Mouse (Mus musculus): ENCODE measurements at regions not wholly inside any gene's neighbourhood (a gene's known extent, or its start where the extent isn't known, plus 50 kb on each side); places are given as distances from the start of the nearest gene placed in this dataset.

DNA sequence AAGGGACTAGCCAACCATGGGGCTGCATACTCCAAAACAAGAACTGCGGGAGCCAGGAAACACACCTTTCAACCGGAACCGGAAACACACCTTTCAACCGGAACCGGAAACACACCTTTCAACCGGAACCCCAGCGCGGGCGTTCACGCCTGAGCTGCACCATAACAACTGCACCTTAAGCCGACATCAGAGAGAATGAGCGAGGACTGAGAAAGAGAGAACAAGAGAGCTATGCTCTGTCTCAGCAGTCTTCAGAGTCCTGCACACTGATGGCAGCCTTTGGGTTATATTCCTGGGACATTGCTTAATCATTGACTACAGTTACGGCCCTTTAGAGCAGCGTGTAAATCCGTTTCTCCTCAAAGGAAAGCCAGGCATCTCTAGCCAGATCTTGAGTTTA is 58.1 kb upstream of the Mark1 start:
- no peaks in the 10 kb centered on the region for H3K4me1 ChIP-seq (ENCODE audit: control insufficient read depth, insufficient read depth, low read length)
- no peaks in the 10 kb centered on the region for H3K27me3 ChIP-seq (ENCODE audit: control insufficient read depth, insufficient read depth, low read length)
- no peaks in the 10 kb centered on the region for H3K36me3 ChIP-seq (ENCODE audit: control insufficient read depth, insufficient read depth, low read length)
- no peak for ATAC-seq (ENCODE audit: insufficient number of reproducible peaks, insufficient read depth, low FRiP score, low read depth)
- H3K9me3 ChIP-seq (ENCODE audit: control insufficient read depth, low read depth, low read length), result no peaks in the 10 kb centered on the region
- no peak overlapping the region for H3K4me2 ChIP-seq (replicated peaks; ENCODE audit: low read depth, low read length)
- no peak overlapping the region for H3K9ac ChIP-seq (replicated peaks; ENCODE audit: low read depth, low read length)
- 84% methylated on average over 15 of the region's 15 CpGs for WGBS
- H3K27ac ChIP-seq (ENCODE audit: low read length), result no peak overlapping the region
- H3K4me3 ChIP-seq (ENCODE audit: low read depth, low read length), result no peak overlapping the region

DNA sequence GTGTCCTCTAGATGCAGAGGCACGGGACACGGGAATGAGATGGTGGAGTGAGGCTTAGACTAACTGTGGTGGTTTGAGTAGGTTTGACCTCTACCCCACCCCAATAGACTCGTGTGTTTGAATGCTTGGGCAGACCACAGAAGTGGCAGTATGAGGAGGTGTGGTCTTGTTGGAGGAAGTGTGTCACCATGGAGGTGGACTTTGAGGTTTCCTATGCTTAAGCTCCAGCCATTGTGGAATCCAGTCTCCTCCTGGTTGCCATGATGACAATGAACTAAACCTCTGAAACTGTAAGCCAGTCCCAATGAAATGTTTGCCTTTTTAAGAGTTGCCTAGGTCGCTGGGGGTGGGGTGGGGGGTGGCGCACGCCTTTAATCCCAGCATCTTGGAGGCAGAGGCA is 53.3 kb upstream of the Mark1 start:
- H3K36me3 ChIP-seq (ENCODE audit: control insufficient read depth, insufficient read depth, low read length), result no peaks in the 10 kb centered on the region
- WGBS, result 80% methylated on average over 6 of the region's 6 CpGs
- H3K9me3 ChIP-seq (ENCODE audit: control insufficient read depth, low read depth, low read length), result no peaks in the 10 kb centered on the region
- H3K4me1 ChIP-seq (ENCODE audit: control insufficient read depth, insufficient read depth, low read length), result no peaks in the 10 kb centered on the region
- no peak overlapping the region for H3K4me3 ChIP-seq (ENCODE audit: low read depth, low read length)
- H3K4me2 ChIP-seq (replicated peaks; ENCODE audit: low read depth, low read length), result no peak overlapping the region
- no peak overlapping the region for H3K27ac ChIP-seq (ENCODE audit: low read length)
- no peak for ATAC-seq (ENCODE audit: insufficient number of reproducible peaks, insufficient read depth, low FRiP score, low read depth)
- no peak overlapping the region for H3K9ac ChIP-seq (replicated peaks; ENCODE audit: low read depth, low read length)
- H3K27me3 ChIP-seq (ENCODE audit: control insufficient read depth, insufficient read depth, low read length), result no peaks in the 10 kb centered on the region

DNA sequence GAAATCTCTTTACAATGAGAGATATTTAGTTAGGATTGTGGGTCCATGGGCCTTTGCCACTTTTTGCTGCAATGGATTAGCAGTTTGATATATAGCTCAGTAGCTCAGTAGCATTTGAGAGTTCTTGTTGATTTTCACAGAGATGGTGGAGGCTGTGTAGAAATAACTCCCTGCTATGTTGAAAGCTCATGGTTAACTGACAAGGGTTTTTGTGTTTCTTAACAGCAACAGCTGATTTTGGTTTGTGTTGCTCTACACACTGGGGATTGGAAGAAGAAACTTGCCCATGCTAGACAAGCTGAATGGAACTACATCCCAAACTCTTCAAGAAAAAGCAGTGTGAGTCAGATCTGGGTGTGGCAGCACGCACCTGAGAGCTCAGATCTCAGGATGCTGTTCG is 50.6 kb upstream of the Mark1 start:
- no peaks in the 10 kb centered on the region for H3K27me3 ChIP-seq (ENCODE audit: control insufficient read depth, insufficient read depth, low read length)
- no peaks in the 10 kb centered on the region for H3K4me1 ChIP-seq (ENCODE audit: control insufficient read depth, insufficient read depth, low read length)
- no peak overlapping the region for H3K4me3 ChIP-seq (ENCODE audit: low read depth, low read length)
- H3K9me3 ChIP-seq (ENCODE audit: control insufficient read depth, low read depth, low read length), result no peaks in the 10 kb centered on the region
- WGBS, result 84% methylated on average over 2 of the region's 2 CpGs
- ATAC-seq (ENCODE audit: insufficient number of reproducible peaks, insufficient read depth, low FRiP score, low read depth), result no peak
- H3K4me2 ChIP-seq (replicated peaks; ENCODE audit: low read depth, low read length), result no peak overlapping the region
- H3K27ac ChIP-seq (ENCODE audit: low read length), result no peak overlapping the region
- H3K36me3 ChIP-seq (ENCODE audit: control insufficient read depth, insufficient read depth, low read length), result no peaks in the 10 kb centered on the region
- no peak overlapping the region for H3K9ac ChIP-seq (replicated peaks; ENCODE audit: low read depth, low read length)
